In genomic region chrX:12006882-12007753, GRCm38 (mm10) we compare ENCODE assay signal across 8 mouse cellular contexts.
DNase-seq lines count a peak whose midpoint lies in the region; ATAC-seq lines count a peak whose summit lies in the region.

No protein-coding gene starts in this region.

- H3K4me2 ChIP-seq in liver, embryonic 15.5 days, result peak overlapping the region; percentile 87
- H3K4me2 ChIP-seq in neural tube, embryonic 11.5 days (ENCODE audit: low read depth), result peak overlapping the region; percentile 52

- 4% methylated on average over 69 of the region's 75 CpGs for WGBS in liver, embryonic 15.5 days (ENCODE audit: insufficient replicate concordance)
- WGBS in neural tube, embryonic 11.5 days, result 9% methylated on average over 47 of the region's 75 CpGs

- peaks cover 49% of the 10 kb centered on the region for H3K4me1 ChIP-seq in liver, embryonic 15.5 days (replicated peaks)
- peaks cover 13% of the 10 kb centered on the region for H3K4me1 ChIP-seq in neural tube, embryonic 11.5 days (ENCODE audit: control insufficient read depth, insufficient read depth, low read length)

- H3K4me3 ChIP-seq in liver, embryonic 15.5 days (replicated peaks), result peak overlapping the region; percentile 63
- H3K4me3 ChIP-seq in neural tube, embryonic 11.5 days (ENCODE audit: low read depth, low read length), result peak overlapping the region; percentile 31

- H3K9ac ChIP-seq in liver, embryonic 15.5 days, result peak overlapping the region; percentile 65
- peak overlapping the region; percentile 67 for H3K9ac ChIP-seq in neural tube, embryonic 11.5 days (ENCODE audit: low read length)

- peaks cover 32% of the 10 kb centered on the region for H3K27me3 ChIP-seq in liver, embryonic 15.5 days
- peaks cover 15% of the 10 kb centered on the region for H3K27me3 ChIP-seq in neural tube, embryonic 11.5 days (ENCODE audit: control insufficient read depth, insufficient read depth, low read length)

- DNase-seq in right cerebral cortex, adult 18-20 months, result peak; percentile 25
- no peak for DNase-seq in right cerebral cortex, adult 2 months (ENCODE audit: low spot score in 2 of 2)
- peak; percentile 29 for DNase-seq in cerebellum, postnatal 36 days
- DNase-seq in gastrocnemius, postnatal 25 days, result peak; percentile 66
- peak; percentile 78 for DNase-seq in neural tube, embryonic 11.5 days (ENCODE audit: low spot score)
- DNase-seq in thymus, postnatal 0 days (ENCODE audit: low spot score), result peak; percentile 41

- H3K36me3 ChIP-seq in liver, embryonic 15.5 days (replicated peaks), result no peaks in the 10 kb centered on the region
- no peaks in the 10 kb centered on the region for H3K36me3 ChIP-seq in neural tube, embryonic 11.5 days (ENCODE audit: control insufficient read depth, insufficient read depth, low read length)

- H3K9me3 ChIP-seq in liver, embryonic 15.5 days (replicated peaks), result no peaks in the 10 kb centered on the region
- H3K9me3 ChIP-seq in neural tube, embryonic 11.5 days (ENCODE audit: control insufficient read depth, low read length), result no peaks in the 10 kb centered on the region

- H3K27ac ChIP-seq in liver, embryonic 15.5 days (replicated peaks), result peak overlapping the region; percentile 92
- H3K27ac ChIP-seq in neural tube, embryonic 11.5 days (ENCODE audit: low read depth, low read length), result peak overlapping the region; percentile 88

- peak; percentile 29 for ATAC-seq in inflammation-experienced regulatory T-cells, adult 6 months
- peak; percentile 69 for ATAC-seq in liver, embryonic 15.5 days (ENCODE audit: insufficient read depth)
- ATAC-seq in neural tube, embryonic 11.5 days (ENCODE audit: insufficient read depth, low FRiP score, low TSS enrichment), result peak; percentile 62

Comparison
In these comparisons a context has a peak if more than half of its experiments do, and no peak if none do; other contexts are left out.
1. DNase-seq: peak in right cerebral cortex, adult 18-20 months (single experiment), cerebellum, postnatal 36 days (2 of 2), gastrocnemius, postnatal 25 days (single experiment), neural tube, embryonic 11.5 days (single experiment) and thymus, postnatal 0 days (single experiment); none in right cerebral cortex, adult 2 months (0 of 2).
2. Peak in every context shown above with its lines, with median percentiles within 50 percentile points of each other: ATAC-seq.